Mouse (Mus musculus) ZHBTc4 (cell line): ENCODE results near the gene Renbp.

ENCODE experiments used
- DNase-seq: peaks from one replicate; pipeline ENCODE4 v3.0.0-alpha.2; 2011; ENCODE audit warnings: low read depth, low spot score

The Renbp gene

GRCm38 (mm10) chrX:73930402-73931062 lies at the start of gene Renbp:
TSS of gene Renbp (minus strand) at chrX:73930850.
- DNase-seq, result peak; percentile 96

DNA sequence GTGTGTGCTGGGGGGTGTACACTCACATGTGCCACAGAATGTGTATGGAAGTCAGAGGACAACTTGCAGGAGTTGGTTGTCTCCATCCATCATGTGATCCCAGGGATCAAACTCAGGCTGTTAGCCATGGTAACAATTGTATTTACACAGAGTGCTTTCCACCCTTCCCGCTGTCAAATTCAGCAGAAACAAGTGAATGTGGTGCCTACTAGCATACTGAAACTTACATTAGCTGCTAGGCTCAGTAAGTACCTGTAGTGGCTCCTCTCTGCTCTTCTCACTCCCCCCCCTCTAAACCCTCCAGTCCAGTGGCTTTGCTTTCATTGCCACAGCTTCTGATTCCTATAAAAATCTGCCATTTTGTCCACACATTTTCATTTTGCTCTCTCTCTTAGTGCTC lies 47.1 kb upstream of the Renbp start:
- DNase-seq, result no peak

GRCm38 (mm10) chrX:73976283-73976682 lies 45.6 kb upstream of the Renbp start:
- no peak for DNase-seq

- DNase-seq, result no peak
Measured at GRCm38 (mm10) chrX:73972774-73973173, 42.1 kb upstream of the Renbp start.

DNA sequence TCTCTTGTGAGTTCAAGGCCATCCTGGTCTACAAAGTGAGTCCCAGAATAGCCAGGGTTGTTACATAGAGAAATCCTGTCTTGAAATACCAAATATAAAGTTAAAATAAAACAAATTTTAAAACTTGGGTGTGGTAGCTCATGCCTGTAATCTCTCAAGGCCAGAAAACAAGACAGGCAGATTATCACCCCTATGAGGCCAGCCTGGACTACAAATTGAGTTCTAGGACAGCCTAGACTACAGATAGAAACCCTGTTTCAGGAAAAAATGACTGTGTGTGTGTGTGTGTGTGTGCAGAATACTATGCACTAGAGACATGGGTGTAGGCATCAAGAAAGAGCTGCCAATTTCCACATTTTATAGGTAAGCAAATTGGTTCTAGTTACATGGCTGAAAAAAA lies 40.1 kb upstream of the Renbp start:
- no peak for DNase-seq

DNA sequence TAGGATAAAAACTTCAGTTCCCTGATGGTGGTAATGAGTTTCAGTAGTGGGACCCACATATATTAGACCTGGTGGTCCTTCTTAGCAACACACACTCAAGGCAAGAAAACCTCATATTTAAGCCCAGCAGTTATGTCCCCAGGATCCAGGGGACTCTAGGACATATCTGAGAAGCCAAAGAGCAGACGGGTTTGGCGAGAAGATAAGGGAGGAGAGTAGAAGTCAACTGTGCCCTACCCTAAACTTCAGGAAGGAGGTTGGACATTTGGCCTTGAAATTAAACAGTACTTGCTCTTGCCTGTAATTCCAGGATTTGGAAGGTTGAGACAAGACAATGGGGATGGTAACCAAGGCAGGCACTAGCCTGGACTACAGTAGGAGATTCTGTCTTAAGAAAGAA lies 39.1 kb upstream of the Renbp start:
- DNase-seq, result no peak

- DNase-seq, result no peak
Measured at GRCm38 (mm10) chrX:73969167-73969566, 38.5 kb upstream of the Renbp start.

- peak; percentile 95 for DNase-seq
Measured at GRCm38 (mm10) chrX:73967177-73968075, 36.8 kb upstream of the Renbp start.

GRCm38 (mm10) chrX:73966248-73967176 lies 35.9 kb upstream of the Renbp start, which contains the start of gene Hcfc1:
TSS of gene Hcfc1 (minus strand) at chrX:73966357.
- DNase-seq, result peak; percentile 91

DNA sequence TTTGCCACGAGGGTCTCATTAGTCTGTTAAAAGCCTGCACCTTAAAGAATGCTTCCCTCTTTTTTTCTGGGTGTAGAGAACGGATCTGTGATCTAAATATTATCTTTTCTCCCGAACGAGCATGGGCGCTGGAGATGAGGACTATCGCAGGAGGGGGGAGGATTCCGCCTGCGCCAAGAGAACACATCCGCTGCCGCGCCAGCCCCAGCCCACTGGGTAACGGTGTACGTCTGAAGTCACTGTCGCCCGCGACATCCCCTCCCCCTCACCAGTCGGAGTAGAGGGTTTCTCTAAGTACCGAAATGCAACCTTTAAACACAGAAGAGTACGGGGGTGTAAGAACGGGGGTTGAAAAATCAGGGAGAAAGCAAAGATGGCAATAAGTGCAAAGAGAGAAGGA lies 34.7 kb upstream of the Renbp start:
- peak; percentile 47 for DNase-seq

DNA sequence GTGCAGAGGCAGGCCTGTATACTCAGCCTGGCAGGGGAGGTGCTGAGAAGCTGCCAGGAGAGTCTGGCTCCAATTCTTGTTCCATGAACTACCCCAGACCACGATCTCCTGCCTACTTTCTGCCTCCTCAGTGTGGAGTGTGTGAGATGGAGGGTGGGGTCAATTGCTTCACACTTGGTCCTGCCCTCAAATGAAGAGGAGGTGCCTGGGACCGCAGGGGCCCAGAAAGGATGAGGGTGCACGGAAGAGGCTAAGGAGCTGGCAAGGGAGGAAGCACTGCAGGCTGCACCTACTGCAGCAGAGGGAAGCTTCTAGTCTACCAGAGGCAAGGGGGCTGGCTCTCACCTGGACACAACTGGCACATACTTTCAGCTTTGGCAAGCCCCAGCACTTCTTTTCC lies 33.7 kb upstream of the Renbp start:
- peak; percentile 31 for DNase-seq

GRCm38 (mm10) chrX:73954988-73955387 lies 24.3 kb upstream of the Renbp start:
- DNase-seq, result no peak

DNA sequence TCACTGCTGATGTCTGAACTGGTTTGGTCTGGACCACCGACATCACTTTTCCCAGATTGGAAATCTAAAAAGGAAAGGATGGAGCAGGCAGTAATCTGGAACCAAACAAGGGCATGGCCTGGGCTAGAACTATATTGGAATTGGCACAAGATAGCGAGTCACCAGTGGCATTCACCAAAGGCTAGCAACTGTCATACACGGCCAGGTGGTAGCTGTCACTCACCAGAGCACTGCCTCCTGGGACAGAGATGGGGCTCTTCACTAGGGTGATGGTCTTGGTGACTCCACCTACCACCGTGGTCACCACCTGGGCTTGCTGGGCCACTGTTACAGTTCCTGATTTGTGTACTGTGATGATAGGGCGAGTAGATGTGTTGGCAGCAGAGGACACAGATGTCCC lies 22.0 kb upstream of the Renbp start:
- no peak for DNase-seq

DNA sequence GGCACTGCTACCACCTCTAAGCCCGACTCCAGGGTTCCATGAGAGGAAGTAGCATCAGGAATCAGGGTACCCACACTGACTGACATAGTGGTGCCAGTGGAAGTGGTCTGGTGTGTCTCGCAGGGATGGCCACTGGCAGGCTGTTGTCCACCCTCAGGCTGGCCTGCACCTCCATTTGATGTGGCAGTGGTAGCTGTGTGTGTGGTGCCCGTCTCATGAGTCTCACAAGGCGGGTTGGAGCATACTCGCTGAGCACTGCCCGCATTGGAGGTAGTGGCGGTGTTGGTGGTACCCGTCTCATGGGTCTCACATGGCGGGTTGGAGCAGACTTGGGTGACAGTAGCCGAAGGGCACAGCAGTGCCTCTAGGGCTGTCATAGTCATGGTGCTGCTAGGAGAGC lies 18.7 kb upstream of the Renbp start:
- no peak for DNase-seq

DNA sequence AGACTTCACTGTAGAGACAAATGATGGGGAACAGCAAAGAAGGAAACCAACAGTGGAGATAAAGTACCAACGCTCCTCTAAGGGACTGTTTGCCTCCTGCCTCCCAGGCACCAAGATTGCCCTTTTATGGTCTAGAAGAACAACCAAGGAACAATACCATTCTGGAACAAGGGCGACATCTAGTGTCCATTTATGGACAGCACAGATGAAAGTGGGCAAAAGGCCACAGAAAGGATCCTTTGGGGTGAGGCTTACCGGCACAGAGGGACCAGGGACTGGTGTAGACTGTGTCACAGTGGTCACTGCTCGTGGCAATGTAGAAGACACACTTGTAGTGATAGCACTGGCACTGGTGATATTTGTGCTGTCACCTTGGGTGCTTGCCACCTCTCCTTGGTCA lies 18.0 kb upstream of the Renbp start:
- DNase-seq, result peak; percentile 75

DNA sequence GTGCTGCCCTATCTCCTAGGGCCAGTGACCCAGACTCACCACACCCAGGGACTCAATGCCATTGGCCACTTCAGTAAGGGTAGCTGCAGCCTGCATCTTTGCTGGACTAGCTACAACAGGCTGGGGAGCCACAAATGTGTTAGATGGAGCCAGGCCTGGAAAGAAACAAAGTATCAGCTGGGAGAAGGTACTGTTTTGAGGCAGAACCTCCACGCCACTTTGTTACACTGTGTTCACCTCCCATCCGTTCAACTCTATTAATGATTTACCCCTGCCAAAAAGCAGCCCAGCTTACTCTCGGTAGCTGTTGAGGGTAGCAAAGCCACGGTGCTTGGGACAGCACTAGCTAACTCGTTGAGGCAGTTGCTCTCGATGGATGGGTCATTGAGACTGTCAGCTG lies 16.2 kb upstream of the Renbp start:
- no peak for DNase-seq

GRCm38 (mm10) chrX:73942294-73942693 lies 11.6 kb upstream of the Renbp start:
- no peak for DNase-seq

DNA sequence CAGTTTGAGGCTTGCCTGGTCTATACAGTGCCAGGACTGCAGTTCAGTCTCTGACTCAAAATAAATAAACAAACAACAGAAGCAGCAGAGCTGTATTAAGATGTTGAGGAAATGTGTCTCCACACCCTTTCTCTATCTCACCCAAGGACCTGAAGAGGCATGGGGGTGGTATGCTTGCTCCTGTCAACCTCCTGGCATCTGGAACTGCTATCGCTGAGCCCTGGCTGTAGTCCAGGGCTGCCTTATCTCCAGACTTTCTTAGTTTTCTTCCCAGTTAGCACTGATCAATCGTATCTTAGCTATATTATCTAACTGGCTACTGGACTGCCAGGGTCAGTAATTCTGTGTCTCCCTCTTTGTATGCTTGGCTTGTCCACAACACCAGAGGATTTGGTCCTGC lies 11.2 kb upstream of the Renbp start:
- no peak for DNase-seq

DNA sequence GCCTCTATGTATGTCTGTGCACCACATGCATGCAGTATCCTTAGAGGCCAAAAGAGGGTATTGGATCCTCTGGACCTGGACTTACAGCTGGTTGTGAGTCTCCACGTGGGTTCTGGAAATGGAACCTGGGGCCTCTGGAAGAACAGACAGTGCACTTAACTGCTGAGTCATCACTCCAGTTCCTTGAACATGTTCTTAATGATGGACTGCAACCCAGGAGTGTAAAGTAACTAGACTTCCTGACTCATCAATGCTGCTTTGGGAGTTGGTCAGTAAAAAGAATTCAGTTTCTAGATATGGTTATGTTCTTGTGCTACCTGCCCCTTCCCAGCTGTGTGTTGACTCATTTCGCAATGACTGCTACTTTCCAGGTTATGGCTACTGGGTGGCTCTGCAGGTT lies 1.2 kb upstream of the Renbp start:
- no peak for DNase-seq

- no peak for DNase-seq
Measured at GRCm38 (mm10) chrX:73922550-73922882, 8.1 kb downstream of the Renbp start.

- peak; percentile 93 for DNase-seq
Measured at GRCm38 (mm10) chrX:73921823-73922549, 8.7 kb downstream of the Renbp start, which contains the start of the genes Arhgap4 and Naa10. TSS of gene Arhgap4 (minus strand) at chrX:73921870. TSS of gene Naa10 (minus strand) at chrX:73921944.
